Mouse (Mus musculus): ENCODE measurements around the gene Ifna13. TPM values are rescaled to one million over a fixed set of nuclear protein-coding genes. Genes with fewer than 3 reads are reported as not detected.

Gene Ifna13
- total and polyA plus RNA-seq, 2 experiments from 2014 or later = not detected

DNA sequence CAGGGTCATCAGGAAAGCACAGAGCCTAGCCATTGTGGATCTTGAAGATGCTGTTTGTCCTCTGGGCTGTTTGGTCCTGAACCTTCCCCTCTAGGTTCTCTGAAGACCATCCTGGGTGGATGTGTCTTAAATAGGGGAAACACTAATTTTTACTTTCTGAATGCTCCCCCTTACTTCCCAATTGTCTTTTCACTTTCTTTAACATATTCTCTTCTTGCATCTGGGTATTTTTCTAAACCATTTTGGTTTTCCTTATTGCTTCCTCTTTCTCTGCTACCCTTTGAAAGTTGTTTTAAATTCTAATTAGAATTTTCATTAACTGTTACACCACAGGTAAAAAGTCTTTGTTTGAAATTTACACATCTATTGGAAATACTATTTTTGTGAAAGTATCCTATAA, 41.0 kb downstream of the Ifna13 start, which contains the start of gene Ifna12:
Gene Ifna12, minus strand, starts transcription at position 101 of the 400 bp plus-strand sequence.
- H3K27ac ChIP-seq = no peak within 1 kb of the TSS
- no peaks in the 10 kb centered on the region for H3K9me3 ChIP-seq (ENCODE audit: low read length)
- DNase-seq (ENCODE audit: low spot score) (no peak), ATAC-seq (no peak)
- no peak within 1 kb of the TSS for H3K4me2 ChIP-seq (ENCODE audit: low read depth, low read length)
- no peak within 1 kb of the TSS for H3K9ac ChIP-seq (replicated peaks; ENCODE audit: low read length)
- no peak within 1 kb of the TSS for H3K4me3 ChIP-seq (ENCODE audit: low read length)
- H3K36me3 ChIP-seq (ENCODE audit: insufficient read depth, low read length) = no peaks in the 10 kb centered on the region
- H3K27me3 ChIP-seq (ENCODE audit: insufficient read depth, low read length) = no peaks in the 10 kb centered on the region
- TF ChIP-seq CTCF (IDR thresholded peaks at IDR 0.05; ENCODE audit: low read depth) = no peak
- no peaks in the 10 kb centered on the region for H3K4me1 ChIP-seq (ENCODE audit: insufficient read depth, low read length)

Other genes with a start within 250 kb of the Ifna13 start
Only the 30 nearest of the 33 such genes appear.
- not detected in 2 replicates for gene Ifnb1, start 121.7 kb downstream of the Ifna13 start, total RNA-seq (2014; rRNA removed)
- not detected in 2 replicates for gene Ifnb1, start 121.7 kb downstream of the Ifna13 start, polyA plus RNA-seq (2015; fragmentation: Nextera tagmentation; extraction: Ambion mirVana)
- gene Ifna15, start 86.2 kb downstream of the Ifna13 start, total RNA-seq (2014; rRNA removed) = not detected in 2 replicates
- gene Ifna15, start 86.2 kb downstream of the Ifna13 start, polyA plus RNA-seq (2015; fragmentation: Nextera tagmentation; extraction: Ambion mirVana) = not detected in 2 replicates
- gene Ifna14, start 72.7 kb downstream of the Ifna13 start, total RNA-seq (2014; rRNA removed) = not detected in 2 replicates
- not detected in 2 replicates for gene Ifna14, start 72.7 kb downstream of the Ifna13 start, polyA plus RNA-seq (2015; fragmentation: Nextera tagmentation; extraction: Ambion mirVana)
- not detected in 2 replicates for gene Ifna9, start 52.1 kb downstream of the Ifna13 start, total RNA-seq (2014; rRNA removed)
- not detected in 2 replicates for gene Ifna9, start 52.1 kb downstream of the Ifna13 start, polyA plus RNA-seq (2015; fragmentation: Nextera tagmentation; extraction: Ambion mirVana)
- not detected in 2 replicates for gene Ifna12, start 41.1 kb downstream of the Ifna13 start, total RNA-seq (2014; rRNA removed)
- gene Ifna12, start 41.1 kb downstream of the Ifna13 start, polyA plus RNA-seq (2015; fragmentation: Nextera tagmentation; extraction: Ambion mirVana) = not detected in 2 replicates
- not detected in 2 replicates for gene C87499, start 10.0 kb downstream of the Ifna13 start, total RNA-seq (2014; rRNA removed)
- gene C87499, start 10.0 kb downstream of the Ifna13 start, polyA plus RNA-seq (2015; fragmentation: Nextera tagmentation; extraction: Ambion mirVana) = not detected in 2 replicates
- not detected in 2 replicates for gene Ifna16, start 32.5 kb upstream of the Ifna13 start, total RNA-seq (2014; rRNA removed)
- gene Ifna16, start 32.5 kb upstream of the Ifna13 start, polyA plus RNA-seq (2015; fragmentation: Nextera tagmentation; extraction: Ambion mirVana) = not detected in 2 replicates
- not detected in 2 replicates for gene Ifna2, start 39.5 kb upstream of the Ifna13 start, total RNA-seq (2014; rRNA removed)
- not detected in 2 replicates for gene Ifna2, start 39.5 kb upstream of the Ifna13 start, polyA plus RNA-seq (2015; fragmentation: Nextera tagmentation; extraction: Ambion mirVana)
- not detected in 2 replicates for gene Ifnab, start 46.9 kb upstream of the Ifna13 start, total RNA-seq (2014; rRNA removed)
- gene Ifnab, start 46.9 kb upstream of the Ifna13 start, polyA plus RNA-seq (2015; fragmentation: Nextera tagmentation; extraction: Ambion mirVana) = not detected in 2 replicates
- 0.18 and 2.2 TPM in 2 replicates for gene Gm26566, start 77.3 kb upstream of the Ifna13 start, total RNA-seq (2014; rRNA removed)
- 1.4 and 1.5 TPM in 2 replicates for gene Gm26566, start 77.3 kb upstream of the Ifna13 start, polyA plus RNA-seq (2015; fragmentation: Nextera tagmentation; extraction: Ambion mirVana)
- gene Klhl9, start 78.0 kb upstream of the Ifna13 start, total RNA-seq (2014; rRNA removed) = 140 TPM in 2 replicates
- gene Klhl9, start 78.0 kb upstream of the Ifna13 start, polyA plus RNA-seq (2015; fragmentation: Nextera tagmentation; extraction: Ambion mirVana) = 73.1 and 78.8 TPM in 2 replicates
- not detected in 2 replicates for gene Gm13271, start 110.4 kb upstream of the Ifna13 start, total RNA-seq (2014; rRNA removed)
- gene Gm13271, start 110.4 kb upstream of the Ifna13 start, polyA plus RNA-seq (2015; fragmentation: Nextera tagmentation; extraction: Ambion mirVana) = not detected in 2 replicates
- not detected in 2 replicates for gene Gm13283, start 115.7 kb upstream of the Ifna13 start, total RNA-seq (2014; rRNA removed)
- not detected in 2 replicates for gene Gm13283, start 115.7 kb upstream of the Ifna13 start, polyA plus RNA-seq (2015; fragmentation: Nextera tagmentation; extraction: Ambion mirVana)
- not detected in 2 replicates for gene Gm13290, start 129.4 kb upstream of the Ifna13 start, total RNA-seq (2014; rRNA removed)
- gene Gm13290, start 129.4 kb upstream of the Ifna13 start, polyA plus RNA-seq (2015; fragmentation: Nextera tagmentation; extraction: Ambion mirVana) = not detected in 2 replicates
- gene Gm13289, start 132.5 kb upstream of the Ifna13 start, total RNA-seq (2014; rRNA removed) = not detected in 2 replicates
- gene Gm13289, start 132.5 kb upstream of the Ifna13 start, polyA plus RNA-seq (2015; fragmentation: Nextera tagmentation; extraction: Ambion mirVana) = not detected in 2 replicates
- not detected in 2 replicates for gene Gm13272, start 135.4 kb upstream of the Ifna13 start, total RNA-seq (2014; rRNA removed)
- not detected in 2 replicates for gene Gm13272, start 135.4 kb upstream of the Ifna13 start, polyA plus RNA-seq (2015; fragmentation: Nextera tagmentation; extraction: Ambion mirVana)
- gene Ifnz, start 137.7 kb upstream of the Ifna13 start, total RNA-seq (2014; rRNA removed) = not detected in 2 replicates
- gene Ifnz, start 137.7 kb upstream of the Ifna13 start, polyA plus RNA-seq (2015; fragmentation: Nextera tagmentation; extraction: Ambion mirVana) = not detected in 2 replicates
- not detected in 2 replicates for gene Gm13276, start 141.2 kb upstream of the Ifna13 start, total RNA-seq (2014; rRNA removed)
- not detected in 2 replicates for gene Gm13276, start 141.2 kb upstream of the Ifna13 start, polyA plus RNA-seq (2015; fragmentation: Nextera tagmentation; extraction: Ambion mirVana)
- gene Gm13277, start 144.2 kb upstream of the Ifna13 start, total RNA-seq (2014; rRNA removed) = not detected in 2 replicates
- gene Gm13277, start 144.2 kb upstream of the Ifna13 start, polyA plus RNA-seq (2015; fragmentation: Nextera tagmentation; extraction: Ambion mirVana) = not detected in 2 replicates
- not detected in 2 replicates for gene Gm13278, start 147.1 kb upstream of the Ifna13 start, total RNA-seq (2014; rRNA removed)
- not detected in 2 replicates for gene Gm13278, start 147.1 kb upstream of the Ifna13 start, polyA plus RNA-seq (2015; fragmentation: Nextera tagmentation; extraction: Ambion mirVana)
- not detected in 2 replicates for gene Gm13275, start 150.0 kb upstream of the Ifna13 start, total RNA-seq (2014; rRNA removed)
- gene Gm13275, start 150.0 kb upstream of the Ifna13 start, polyA plus RNA-seq (2015; fragmentation: Nextera tagmentation; extraction: Ambion mirVana) = not detected in 2 replicates
- not detected in 2 replicates for gene Gm13279, start 152.9 kb upstream of the Ifna13 start, total RNA-seq (2014; rRNA removed)
- gene Gm13279, start 152.9 kb upstream of the Ifna13 start, polyA plus RNA-seq (2015; fragmentation: Nextera tagmentation; extraction: Ambion mirVana) = not detected in 2 replicates
- gene Gm13285, start 155.2 kb upstream of the Ifna13 start, total RNA-seq (2014; rRNA removed) = not detected in 2 replicates
- 0.14 TPM in 1 of 2 replicates, not detected in the other for gene Gm13285, start 155.2 kb upstream of the Ifna13 start, polyA plus RNA-seq (2015; fragmentation: Nextera tagmentation; extraction: Ambion mirVana)
- gene Gm13287, start 158.8 kb upstream of the Ifna13 start, total RNA-seq (2014; rRNA removed) = not detected in 2 replicates
- gene Gm13287, start 158.8 kb upstream of the Ifna13 start, polyA plus RNA-seq (2015; fragmentation: Nextera tagmentation; extraction: Ambion mirVana) = not detected in 2 replicates
- not detected in 2 replicates for gene Gm13288, start 161.1 kb upstream of the Ifna13 start, total RNA-seq (2014; rRNA removed)
- not detected in 2 replicates for gene Gm13288, start 161.1 kb upstream of the Ifna13 start, polyA plus RNA-seq (2015; fragmentation: Nextera tagmentation; extraction: Ambion mirVana)
- not detected in 2 replicates for gene Ifna7, start 171.8 kb upstream of the Ifna13 start, total RNA-seq (2014; rRNA removed)
- not detected in 2 replicates for gene Ifna7, start 171.8 kb upstream of the Ifna13 start, polyA plus RNA-seq (2015; fragmentation: Nextera tagmentation; extraction: Ambion mirVana)
- gene Ifna11, start 175.5 kb upstream of the Ifna13 start, total RNA-seq (2014; rRNA removed) = not detected in 2 replicates
- gene Ifna11, start 175.5 kb upstream of the Ifna13 start, polyA plus RNA-seq (2015; fragmentation: Nextera tagmentation; extraction: Ambion mirVana) = not detected in 2 replicates
- gene Ifna6, start 183.0 kb upstream of the Ifna13 start, total RNA-seq (2014; rRNA removed) = not detected in 2 replicates
- not detected in 2 replicates for gene Ifna6, start 183.0 kb upstream of the Ifna13 start, polyA plus RNA-seq (2015; fragmentation: Nextera tagmentation; extraction: Ambion mirVana)
- not detected in 2 replicates for gene Ifna5, start 191.1 kb upstream of the Ifna13 start, total RNA-seq (2014; rRNA removed)
- not detected in 2 replicates for gene Ifna5, start 191.1 kb upstream of the Ifna13 start, polyA plus RNA-seq (2015; fragmentation: Nextera tagmentation; extraction: Ambion mirVana)
- gene Ifna4, start 197.4 kb upstream of the Ifna13 start, total RNA-seq (2014; rRNA removed) = not detected in 2 replicates
- gene Ifna4, start 197.4 kb upstream of the Ifna13 start, polyA plus RNA-seq (2015; fragmentation: Nextera tagmentation; extraction: Ambion mirVana) = not detected in 2 replicates